Mouse (Mus musculus) cerebellum, adult 2 months (tissue): Measurements from ENCODE around the gene Gp2.

Experiments used
- CTCF ChIP-seq: fragments of 200-500 bp; IDR thresholded peaks from 2 replicates; pipeline ENCODE4 v1.5.1; 2011; ENCODE audit warnings: low read depth, mild to moderate bottlenecking, control low read depth, low read length, moderate library complexity, borderline replicate concordance; ENCODE audit not compliant: insufficient read depth
- POLR2A ChIP-seq: fragments of 200-500 bp; IDR thresholded peaks from 2 replicates; pipeline ENCODE4 v1.6.1; 2011; ENCODE audit warnings: low read length, control low read depth, borderline replicate concordance; ENCODE audit not compliant: insufficient read depth

DNA sequence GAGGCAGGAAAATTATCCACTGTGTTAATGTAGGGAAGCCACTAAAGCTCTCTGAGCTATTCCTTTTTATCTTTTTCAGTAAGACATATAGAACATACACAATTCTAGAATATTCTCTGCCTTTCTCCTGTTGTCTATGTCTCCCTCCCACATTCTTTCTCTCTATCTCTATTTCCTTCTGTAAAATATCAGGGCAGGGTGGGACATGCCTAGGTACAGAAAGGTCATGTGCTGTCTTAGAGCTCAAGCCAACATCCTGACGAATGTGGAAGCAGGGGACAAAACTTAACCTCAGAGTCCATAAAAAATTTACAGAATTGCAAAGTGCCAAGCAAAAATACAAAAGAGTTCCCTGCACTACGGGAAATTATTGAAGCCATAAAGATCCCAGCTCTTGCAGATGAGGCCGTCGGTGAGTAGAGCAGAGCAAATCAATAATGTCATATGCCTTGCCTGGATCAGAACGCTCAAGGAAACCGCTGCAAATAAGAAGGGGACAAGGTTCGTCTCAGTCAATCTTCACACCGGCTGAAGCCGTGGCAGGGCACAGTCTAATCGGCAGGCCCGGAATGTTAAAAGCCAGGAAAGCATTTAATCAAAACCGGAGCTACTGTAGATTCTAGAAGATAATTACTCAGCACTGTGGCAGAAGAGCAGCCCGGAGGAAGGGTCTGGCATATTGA lies 64.9 kb downstream of the Gp2 start:
- TF ChIP-seq CTCF (no peak), POLR2A (no peak)
